Mouse (Mus musculus) gastrocnemius, postnatal 4 days (tissue): ENCODE measurements around the gene C1ql1. TPM values are rescaled to one million over a fixed set of nuclear protein-coding genes. Genes with fewer than 3 reads are reported as not detected.

Experiments
- DNase-seq, 2 experiments: peaks; one replicate each; pipeline ENCODE4 v3.0.0; 2021 to 2022; ENCODE audit warnings: low spot score in 2 of 2, mixed read lengths in 2 of 2
- total RNA-seq, 2 experiments: library from RNA; stranded (reverse); gene quantifications; 2 replicates each; pipeline ENCODE4 v1.2.3; 2021

Gene C1ql1
- total RNA-seq, 2 experiments from 2014 or later = 1.3 to 1.5 TPM

DNA sequence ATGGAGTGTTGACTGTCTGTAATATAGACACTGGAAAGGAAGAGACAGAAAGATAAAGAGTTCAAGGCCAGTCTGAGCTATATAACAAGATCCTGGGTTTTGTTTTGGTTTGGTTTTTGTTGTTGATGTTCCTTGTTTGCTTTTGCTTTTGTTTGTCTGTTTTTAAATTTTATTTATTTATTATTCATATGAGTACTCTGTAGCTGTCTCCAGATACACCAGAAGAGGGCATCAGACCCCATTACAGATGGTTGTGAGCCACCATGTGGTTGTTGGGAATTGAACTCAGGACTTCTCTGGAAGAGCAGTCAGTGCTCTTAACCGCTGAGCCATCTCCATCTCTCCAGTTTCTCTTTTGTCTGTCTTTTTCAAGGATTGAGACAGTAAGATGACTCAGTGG, 12.4 kb upstream of the C1ql1 start:
- no peak for DNase-seq

DNA sequence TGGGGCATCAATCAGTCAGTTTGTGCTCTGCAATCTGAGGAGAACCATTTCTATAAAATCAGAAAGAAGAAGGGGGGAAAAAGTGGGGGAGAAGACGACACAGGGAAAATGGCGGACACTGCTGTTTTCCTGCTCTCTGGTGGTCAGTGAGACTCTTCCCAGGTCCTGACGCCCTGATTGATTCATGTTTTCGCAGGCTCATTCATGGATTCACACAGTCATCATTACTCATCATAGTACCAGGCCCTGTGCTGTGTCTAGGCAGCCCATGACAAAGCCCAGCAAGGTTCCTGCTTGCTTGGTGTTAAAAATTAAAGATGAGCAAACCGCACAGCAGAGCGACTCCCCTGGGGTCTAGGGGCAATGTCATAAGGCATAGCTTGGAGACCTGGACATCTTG, 11.9 kb upstream of the C1ql1 start:
- no peak for DNase-seq

DNA sequence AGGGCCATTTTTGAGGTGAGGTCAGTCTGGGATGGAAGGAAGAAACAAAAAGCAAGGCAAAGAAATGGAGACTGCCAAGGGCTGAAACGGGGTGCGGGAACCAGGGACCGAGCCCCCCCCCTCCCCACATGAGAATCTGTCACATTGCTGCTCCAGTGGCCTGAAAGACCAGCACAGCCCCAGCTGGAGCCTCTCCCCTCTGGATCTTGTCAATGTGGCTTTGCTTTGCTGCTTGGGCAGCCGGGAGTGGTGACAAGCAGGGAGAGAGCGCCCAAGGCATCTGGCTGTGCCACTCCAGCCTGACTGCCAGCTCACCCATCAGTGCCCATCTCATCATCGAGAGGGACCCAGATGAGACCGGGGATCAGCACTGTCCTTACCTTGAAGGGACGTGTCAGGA, 11.2 kb upstream of the C1ql1 start:
- no peak for DNase-seq

DNA sequence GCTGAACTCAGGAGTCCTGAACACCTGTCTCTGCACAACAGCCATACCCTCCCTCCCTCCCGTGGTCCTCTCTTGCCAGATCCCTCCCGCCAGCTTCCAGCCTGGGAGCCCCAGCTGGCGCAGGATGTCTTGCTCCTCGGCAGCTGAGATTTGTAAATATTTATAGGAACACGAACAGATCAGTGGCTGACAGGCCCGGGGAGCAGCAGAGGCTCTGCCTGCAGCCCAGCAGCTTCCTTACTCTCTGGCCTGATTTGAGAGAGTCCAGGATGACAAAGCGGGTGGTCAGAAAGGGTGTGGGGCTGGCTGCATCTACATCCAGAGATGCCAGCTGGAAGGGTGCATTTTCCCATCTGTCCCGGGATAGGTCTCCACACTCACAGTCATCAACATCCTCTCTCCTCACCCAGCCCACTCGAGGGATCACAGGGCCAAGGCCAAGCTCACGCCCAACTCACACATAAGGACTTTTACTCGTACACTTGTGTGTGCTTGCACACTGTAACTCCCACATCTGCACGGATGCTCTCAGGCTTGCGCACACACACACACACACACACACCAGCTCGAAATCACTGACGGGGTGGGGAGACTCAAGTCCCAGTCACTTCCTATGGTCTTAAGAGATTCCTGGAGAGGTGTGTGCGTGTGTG, 10.6 kb upstream of the C1ql1 start:
- peak in 1 of 2 experiments; percentile 40 for DNase-seq

DNA sequence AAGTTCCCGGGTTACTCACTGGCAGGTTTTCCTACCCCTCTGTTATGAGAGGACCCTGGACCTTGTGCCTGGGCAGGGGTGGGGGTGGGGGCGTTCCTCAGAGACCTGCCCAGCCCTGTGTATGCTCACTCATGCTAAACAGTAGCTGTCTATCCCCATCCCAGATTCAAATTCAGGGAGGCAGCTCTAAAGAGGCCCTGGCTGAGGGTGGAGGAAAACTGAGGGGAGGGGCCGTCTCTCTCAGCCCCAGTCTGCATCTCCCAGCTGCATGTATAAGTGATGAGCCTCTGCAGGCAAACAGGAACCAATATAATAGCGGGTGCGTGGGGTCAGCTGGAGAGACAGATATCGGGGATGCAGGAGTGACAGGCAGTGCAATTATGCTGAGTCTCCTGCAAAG, 6.4 kb upstream of the C1ql1 start:
- DNase-seq = no peak

DNA sequence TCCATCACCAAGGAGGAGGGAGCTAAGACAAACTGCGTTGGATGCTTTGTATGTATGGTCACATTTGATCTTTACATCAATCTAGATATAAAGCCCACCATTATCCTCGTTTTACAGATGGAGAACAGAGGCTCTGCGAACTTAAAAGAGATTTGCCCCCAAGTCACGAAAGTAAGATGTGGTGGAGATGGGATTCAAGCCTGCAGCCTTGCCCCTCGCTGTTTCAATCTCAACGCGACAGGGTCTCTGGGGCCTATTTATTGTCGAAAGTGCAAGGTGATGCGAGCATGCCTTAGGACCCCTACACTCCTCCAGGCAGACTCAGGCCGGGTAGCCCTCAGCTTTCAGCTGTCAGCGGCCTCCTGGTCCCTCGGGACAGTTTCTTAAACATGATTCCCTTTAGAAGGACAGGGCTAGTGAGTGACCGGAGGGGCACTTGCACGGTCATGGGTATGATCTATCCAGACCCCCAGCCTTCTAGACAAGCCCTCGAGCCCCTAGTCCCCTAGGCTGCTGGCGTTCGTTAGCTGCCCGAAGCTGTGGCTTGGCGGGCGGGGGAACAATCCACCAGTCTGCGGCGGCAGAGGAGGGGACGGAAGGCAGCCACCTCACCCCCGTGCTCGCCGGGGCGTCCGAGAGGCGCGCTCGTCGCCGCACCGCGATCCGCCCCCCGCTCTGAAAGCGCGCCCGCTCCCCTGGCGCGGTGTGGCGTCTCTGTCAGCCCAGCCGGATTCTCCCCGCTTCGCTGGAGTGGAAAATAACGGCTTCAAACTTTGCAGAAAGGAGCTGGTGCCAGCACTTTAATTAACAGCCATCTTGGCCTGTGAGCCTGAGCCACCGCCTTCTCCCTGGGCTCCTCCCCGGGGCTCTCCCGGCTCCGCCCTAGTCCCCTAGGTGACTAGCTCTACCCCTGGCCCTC, 1.8 kb upstream of the C1ql1 start:
- DNase-seq = no peak

DNA sequence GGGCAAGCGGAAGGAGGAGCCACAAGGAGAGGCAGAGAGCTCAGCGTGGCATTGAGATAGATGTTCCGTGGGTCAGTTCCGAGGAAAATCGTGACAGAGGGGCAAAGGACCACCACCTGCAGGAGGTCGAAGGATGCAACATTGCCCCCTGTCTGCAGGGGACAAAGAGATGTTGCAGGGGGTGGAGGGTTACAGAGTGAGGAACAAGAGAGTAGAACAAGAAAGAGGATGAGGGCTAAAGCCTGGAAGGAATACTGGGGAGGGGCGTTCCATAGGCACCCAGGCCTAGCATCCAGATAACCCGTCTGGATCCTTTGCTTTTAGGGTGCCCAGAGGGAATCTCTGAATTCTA, 480 bp upstream of the C1ql1 start:
- no peak for DNase-seq

DNA sequence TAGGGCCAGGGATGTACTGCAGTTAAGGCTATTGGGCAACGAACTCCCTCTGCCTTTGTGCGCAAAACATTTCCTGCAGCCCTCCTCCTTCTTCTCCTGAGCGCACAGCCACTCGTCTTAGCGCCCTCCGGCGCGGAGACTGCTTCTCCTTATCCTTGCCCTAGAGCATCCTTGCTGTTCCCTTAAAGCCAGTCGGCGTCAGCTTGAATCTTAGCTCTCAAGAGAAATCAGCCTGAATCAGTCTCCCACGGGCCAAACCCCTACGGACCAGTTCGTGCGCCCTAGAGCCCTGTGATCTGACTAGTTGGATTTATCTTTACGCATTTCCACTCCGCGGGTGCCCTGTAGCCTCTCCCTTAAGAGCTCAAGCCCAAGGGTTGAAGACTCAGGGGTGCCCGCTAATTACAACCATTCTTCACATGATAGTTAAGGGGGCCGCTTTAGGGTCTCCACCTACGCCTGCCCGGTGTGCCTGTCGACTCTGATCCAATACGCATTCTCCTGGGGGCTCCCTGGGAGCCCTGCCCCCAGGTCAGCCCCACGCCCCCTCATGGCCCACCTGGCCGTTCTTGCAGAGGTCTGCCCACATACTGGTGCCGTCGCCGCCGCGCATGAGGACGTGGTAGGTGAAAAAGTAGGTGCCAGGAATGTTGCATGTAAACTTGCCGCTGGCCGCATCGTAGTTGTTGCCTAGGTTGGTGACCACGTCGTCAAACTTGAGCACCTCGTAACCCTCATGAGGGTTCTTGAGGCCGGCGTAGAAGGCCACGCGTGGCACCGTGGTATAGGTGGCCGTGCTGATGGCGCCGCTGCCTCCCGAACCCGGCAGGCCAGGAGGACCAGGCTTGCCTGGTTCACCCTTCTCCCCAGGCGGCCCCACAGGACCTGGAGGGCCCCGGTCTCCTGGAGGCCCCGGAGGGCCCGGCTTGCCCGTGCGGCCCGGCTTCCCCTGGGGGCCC, 903 bp downstream of the C1ql1 start:
- DNase-seq = no peak

DNA sequence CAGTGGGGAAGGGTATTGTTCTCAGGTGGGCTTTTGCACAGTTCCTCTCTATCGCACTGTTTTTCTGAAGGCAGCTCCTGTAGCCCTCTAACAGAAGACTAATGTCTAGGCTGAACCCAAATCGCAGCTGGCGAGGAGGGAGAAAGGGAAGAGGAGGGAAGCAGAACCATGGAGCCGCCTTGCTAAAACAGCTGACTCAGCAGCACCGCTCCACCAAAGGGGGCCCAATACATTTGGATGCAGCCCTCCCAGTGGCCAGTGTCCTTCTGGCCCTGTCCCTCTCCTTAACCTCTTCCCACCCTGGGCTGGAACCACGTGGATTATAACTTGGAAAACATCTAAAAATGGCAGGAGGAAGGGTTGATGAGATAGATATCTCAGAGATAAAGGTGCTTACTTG, 5.3 kb downstream of the C1ql1 start:
- DNase-seq = no peak

DNA sequence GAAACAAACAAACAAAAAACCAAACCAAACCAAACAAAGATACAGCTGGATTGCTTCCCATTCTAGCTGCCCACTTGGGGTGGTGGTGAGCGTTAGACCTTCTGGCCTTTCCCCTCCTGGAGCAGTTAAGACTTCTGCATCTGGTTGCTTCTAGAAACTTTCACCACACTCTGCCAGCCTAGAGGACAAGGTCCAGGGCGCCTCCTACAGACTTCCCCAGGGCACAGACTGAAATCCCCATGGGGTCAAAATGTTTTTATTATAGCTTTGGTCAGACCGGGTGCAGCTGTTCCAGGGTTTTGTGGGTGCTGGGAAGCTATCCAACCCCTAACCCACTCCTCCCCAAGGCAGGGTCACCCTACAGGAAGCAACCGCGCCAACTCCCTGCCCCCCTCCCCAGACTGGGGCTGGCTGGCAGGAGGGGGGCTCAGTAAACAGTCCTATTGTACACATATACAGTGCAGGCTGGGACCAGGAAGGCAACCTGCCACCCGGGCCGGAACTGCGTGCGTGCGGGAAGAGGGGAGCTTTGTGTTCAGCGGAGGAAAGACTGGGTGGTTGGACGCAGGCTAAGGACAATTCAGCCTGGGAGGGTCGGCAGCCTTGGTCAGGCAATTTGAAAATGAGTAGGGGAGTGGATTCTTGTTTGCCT, 7.3 kb downstream of the C1ql1 start:
- no peak for DNase-seq

DNA sequence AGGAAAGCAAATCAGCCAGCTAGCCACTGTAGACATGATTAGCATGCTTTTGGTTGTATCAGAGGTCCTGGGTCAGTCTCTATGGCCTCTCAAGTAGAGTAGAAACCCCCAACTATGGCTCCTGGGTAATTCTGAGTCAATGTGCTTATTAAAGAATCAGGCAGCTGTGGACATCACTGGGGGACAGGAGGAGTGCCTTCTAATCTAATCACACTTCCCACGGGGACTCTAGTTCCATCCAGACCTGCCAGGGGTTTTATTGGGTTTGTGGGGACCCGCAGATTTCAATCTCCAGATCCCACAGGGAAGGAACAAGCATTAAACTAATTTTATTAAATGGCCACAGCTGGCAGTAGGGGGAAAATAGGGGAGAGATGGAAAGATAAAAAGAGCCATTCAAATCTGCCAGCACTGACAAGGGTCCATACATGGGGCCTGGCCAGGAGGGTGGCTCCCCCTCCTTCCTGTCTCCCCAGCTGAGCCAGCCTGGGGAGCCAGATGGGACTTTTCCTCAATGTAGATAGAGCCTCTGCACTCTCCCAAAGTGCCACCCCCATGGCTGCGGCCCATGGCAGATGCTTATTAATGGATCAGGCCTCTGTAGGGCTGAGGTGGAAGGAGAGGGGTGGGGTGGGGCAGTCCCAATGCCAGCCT, 8.8 kb downstream of the C1ql1 start:
- no peak for DNase-seq

DNA sequence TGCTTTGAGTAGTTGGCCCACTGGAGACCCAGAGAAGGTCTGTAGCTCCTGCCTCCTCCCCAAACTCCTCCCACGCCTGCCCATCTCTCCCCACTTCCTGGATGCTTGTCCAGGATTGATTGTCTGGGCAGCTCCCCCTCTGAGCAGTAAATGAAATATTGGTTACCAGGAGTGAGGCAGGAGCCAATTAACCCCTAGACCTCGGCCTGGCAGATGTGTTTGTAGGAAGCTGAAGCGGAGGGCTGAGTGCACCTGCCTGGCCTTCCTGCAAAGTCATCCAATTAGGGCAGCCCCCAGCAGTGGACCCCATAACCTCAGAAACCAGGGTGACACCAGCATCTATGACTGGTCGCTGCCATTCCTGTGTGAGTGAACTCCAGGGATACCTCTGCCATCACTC, 10.2 kb downstream of the C1ql1 start:
- DNase-seq = no peak

DNA sequence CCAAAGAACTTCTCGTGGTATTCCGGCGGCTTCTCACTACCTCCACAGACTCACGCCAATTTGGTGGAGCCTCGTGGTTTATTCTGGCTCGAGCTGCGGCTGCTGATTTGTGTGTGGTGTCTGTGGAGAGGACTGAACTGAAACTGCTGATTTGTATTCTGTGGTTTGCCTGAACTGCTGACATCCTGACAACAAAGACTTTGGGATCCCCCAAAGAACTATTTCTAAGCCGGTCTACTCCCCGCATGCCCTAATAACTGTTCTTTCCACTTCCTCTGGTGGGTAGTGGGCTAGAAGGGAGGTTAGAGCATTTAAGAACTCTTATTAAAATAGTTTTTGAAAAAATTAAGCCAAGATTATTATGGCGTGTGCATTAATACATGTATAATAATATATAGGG, 15.8 kb downstream of the C1ql1 start:
- DNase-seq = no peak

DNA sequence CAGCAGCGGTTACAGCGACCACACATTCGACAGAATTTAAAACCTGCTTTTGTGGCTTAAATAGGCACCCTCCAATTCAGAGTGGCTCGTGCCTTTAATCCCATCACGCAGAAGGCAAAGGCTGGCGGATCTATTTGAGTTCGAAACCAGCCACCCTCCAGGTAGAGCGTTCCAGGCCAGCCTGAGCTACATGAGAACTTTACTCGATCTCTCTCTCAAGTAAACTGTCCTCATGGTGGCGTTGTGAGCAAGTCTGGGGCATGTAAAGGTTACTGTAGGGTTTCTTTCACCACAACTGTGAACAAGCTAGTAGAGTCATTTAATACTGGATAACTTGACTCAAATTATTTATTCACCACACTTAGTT, 21.2 kb downstream of the C1ql1 start:
- peak in 1 of 2 experiments; percentile 52 for DNase-seq

DNA sequence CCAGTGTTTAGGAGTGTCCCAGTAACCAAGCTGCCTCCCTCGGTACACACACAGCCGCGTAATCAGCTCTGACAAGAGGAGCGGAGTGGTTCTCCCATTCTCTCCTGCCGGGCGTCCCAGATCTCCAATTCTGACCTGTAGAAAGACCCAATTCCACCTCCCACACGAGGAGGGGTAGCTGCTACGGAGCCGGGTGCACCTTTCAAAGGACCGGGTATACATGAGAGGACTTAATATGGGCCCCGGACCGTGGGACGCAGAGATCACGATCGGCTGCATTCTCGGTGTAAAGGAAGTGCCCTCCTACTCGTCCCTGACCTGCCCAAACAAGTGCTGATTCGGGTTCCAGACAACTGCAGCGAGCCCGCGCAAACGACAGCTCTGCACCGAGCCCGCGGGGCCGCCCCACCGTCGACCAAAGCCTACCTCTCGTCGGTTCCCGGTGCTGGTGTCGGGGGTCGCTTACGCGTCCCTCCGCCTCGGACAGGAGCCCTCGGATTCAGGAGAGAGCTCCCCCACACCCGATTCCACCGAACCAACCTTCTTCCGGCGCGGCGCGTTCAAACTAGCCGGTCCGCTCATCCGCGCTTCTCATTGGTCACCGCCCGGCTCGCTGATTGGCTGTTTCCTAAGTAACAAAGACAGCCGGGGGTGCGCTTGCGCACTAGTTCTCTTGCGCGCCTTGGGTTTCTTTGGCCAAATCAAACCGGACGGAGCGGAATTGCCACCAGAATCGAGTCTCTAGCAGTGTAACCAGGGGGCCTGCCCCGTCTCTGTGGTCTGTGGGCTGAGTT, 21.7 kb downstream of the C1ql1 start, which contains the start of gene Kif18b:
Gene Kif18b (minus strand): TSS at position 568 of the 794 bp plus-strand sequence.
- peak; percentile 88 to 96 for DNase-seq

DNA sequence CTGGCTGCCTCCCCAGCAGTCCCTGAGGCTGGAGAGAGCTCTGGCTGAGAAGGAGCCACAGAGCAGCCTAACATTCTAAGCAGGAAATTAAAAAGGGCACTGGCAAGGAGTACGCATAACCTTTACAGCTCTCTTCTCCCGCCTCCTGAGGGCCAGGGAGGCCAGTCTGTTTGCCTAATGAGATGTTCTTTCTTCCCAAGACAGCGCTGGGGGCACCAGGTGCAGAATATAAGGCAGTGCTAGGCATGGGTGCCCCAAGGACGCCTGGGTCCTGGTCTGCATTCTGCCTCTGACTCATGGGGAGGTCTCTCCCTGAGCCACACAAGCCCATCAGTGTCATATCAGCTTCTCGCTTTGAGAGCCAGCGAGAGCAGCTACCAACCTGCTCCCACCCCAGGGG, 25.0 kb downstream of the C1ql1 start:
- DNase-seq = no peak

DNA sequence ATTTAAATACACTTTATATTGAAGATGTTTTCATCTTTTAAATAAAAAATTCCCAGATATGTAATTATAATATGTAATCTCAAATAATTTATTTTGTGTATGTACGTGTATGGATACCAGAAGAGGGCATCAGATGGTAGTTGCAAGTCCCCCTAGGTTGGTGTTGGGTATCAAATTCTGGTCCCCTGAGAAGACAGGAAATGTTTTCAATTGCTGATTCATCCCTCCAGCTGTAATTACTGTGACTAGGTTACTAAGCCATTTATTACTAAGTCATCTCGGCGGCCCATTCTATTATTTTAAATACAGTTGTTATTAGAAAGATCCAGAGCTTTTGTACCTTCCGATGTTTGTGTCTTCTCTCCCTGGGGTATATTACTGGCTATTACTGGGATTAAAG, 28.4 kb downstream of the C1ql1 start:
- DNase-seq = no peak

DNA sequence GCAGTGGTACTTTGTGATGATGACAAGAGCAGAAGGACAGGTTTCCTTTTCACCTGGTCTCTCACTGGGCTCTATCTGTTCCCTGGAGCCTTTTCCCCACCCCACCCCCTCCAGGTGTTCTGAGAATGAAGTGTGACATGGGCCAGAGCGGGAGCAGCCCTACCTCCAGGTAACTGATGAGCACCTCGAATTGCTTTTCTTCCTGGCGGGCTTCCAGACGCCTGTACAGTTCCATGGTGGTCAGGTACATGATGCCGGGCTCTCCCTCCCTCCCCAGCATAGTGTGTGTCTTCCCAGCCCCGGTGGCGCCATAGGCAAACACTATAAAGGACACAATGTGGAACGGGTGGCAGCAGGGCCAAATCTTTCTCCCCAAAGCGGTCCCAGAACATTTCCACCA, 31.1 kb downstream of the C1ql1 start:
- no peak for DNase-seq

DNA sequence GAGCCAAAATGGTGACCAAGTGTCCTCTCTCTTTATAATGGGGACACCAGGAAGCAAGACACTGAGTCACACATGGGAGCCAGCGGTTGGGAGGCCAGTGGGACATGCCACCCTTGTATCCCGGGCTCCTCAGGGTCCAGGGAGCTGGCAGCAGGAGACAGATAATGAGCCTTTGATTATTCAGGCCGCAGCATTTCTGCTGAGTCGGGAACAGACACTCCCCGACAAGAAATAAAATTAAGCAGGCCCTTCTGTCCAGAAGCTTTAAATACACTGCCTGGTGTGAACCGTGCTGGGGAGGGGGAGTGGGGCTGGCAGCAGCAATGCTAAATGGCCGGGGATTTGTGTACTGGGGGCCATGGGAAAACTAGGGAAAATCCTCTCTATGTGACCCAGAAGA, 35.1 kb downstream of the C1ql1 start:
- no peak for DNase-seq

DNA sequence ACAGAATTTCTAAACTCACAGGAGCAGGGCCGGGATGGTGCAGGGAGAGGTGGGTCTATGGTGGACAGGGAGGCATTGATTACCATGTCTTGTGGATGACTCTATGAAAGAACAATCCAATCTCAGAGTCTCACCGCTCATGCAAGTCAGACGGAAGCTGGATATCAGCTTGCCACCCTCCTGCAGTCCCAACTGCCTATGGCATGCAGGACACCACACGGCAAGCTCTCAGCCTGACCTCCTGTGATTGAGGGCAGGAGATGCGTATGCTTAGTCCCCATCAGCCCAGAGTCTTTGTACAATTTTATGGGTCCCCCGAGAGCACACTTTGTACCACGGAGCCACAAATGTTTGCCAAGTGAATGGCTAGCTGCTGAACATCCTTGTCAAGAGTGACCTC, 42.8 kb downstream of the C1ql1 start:
- DNase-seq = no peak
